Mouse (Mus musculus) small intestine, adult 2 months (tissue): ENCODE measurements at regions not wholly inside any gene's neighbourhood (a gene's known extent, or its start where the extent isn't known, plus 50 kb on each side); places are given as distances from the start of the nearest gene placed in this dataset.

Experiments used
- CTCF ChIP-seq: fragments of 200-500 bp; IDR thresholded peaks from 2 replicates; pipeline ENCODE4 v1.5.1; 2012; ENCODE audit warnings: low read depth, mild to moderate bottlenecking, control low read depth, inconsistent platforms, low read length, moderate library complexity, mixed read lengths; ENCODE audit not compliant: insufficient replicate concordance, insufficient read length; ENCODE audit errors: extremely low read depth
- POLR2A ChIP-seq: fragments of 200-500 bp; IDR thresholded peaks from 2 replicates; pipeline ENCODE4 v1.6.1; 2012; ENCODE audit warnings: low read depth, mild to moderate bottlenecking, control low read depth, inconsistent platforms, low read length, moderate library complexity

DNA sequence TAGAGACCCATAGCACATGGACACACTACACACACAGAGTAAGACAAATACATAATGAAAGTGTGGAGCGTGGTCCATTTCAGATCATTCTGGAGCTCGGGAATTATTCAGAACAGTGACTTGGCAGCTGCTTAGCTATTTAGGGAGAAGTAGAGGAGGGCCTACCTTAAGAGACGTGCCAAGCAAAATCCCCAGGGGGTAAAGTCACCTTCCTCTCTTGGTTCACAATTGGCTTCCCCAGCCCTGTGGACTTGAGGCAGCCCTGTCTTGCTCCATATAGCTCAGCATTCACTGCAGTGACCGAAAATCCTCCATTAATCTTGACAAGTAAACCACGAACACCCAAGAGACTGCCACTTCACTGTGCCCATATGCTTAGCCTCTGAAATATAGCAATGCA lies 574.8 kb downstream of the 1810013L24Rik start:
- TF ChIP-seq CTCF, result no peak
- TF ChIP-seq POLR2A, result no peak
